Mouse (Mus musculus) forebrain, embryonic 11.5 days (tissue): ENCODE measurements around the gene Mki67. TPM values are rescaled to one million over a fixed set of nuclear protein-coding genes. Genes with fewer than 3 reads are reported as not detected.

Experiments used
- ATAC-seq: fragments of 200-750 bp; cut with Nextera tagmentation; replicated peaks from 2 replicates; pipeline ENCODE4 v1.8.0; 2017; ENCODE audit warnings: moderate TSS enrichment; ENCODE audit not compliant: low FRiP score
- DNase-seq: peaks from one replicate; pipeline ENCODE4 v3.0.0-alpha.2; 2017; ENCODE audit warnings: low spot score
- H3K27ac ChIP-seq: fragments of 300-500 bp; sonication (generic); 2 replicates; pipeline ENCODE4 v1.5.1; 2014; ENCODE audit warnings: low read depth, low read length
- H3K27me3 ChIP-seq: fragments of 300-500 bp; sonication (generic); 2 replicates; pipeline ENCODE4 v1.6.1; 2014; ENCODE audit warnings: mild to moderate bottlenecking, low read length, mixed read lengths; ENCODE audit not compliant: control insufficient read depth, insufficient read depth
- H3K36me3 ChIP-seq: fragments of 300-500 bp; sonication (generic); 2 replicates; pipeline ENCODE4 v1.6.1; 2014; ENCODE audit warnings: mild to moderate bottlenecking, low read length, moderate library complexity, mixed read lengths; ENCODE audit not compliant: control insufficient read depth, insufficient read depth
- H3K4me1 ChIP-seq: fragments of 300-500 bp; sonication (generic); replicated peaks from 2 replicates; pipeline ENCODE4 v1.6.1; 2014; ENCODE audit warnings: low read length, mixed read lengths; ENCODE audit not compliant: control insufficient read depth, insufficient read depth
- H3K4me2 ChIP-seq: fragments of 300-500 bp; sonication (generic); 2 replicates; pipeline ENCODE4 v1.6.1; 2014; ENCODE audit warnings: low read depth, mild to moderate bottlenecking, low read length, moderate library complexity, mixed read lengths; ENCODE audit not compliant: severe bottlenecking
- H3K4me3 ChIP-seq: fragments of 300-500 bp; sonication (generic); 2 replicates; pipeline ENCODE4 v1.5.1; 2014; ENCODE audit warnings: low read depth, low read length
- H3K9ac ChIP-seq: fragments of 300-500 bp; sonication (generic); 2 replicates; pipeline ENCODE4 v1.6.1; 2014; ENCODE audit warnings: low read length
- H3K9me3 ChIP-seq: fragments of 300-500 bp; sonication (generic); 2 replicates; pipeline ENCODE4 v1.6.1; 2016; ENCODE audit warnings: low read length, mixed read lengths; ENCODE audit not compliant: control insufficient read depth
- WGBS: fragments of 180-500 bp; shearing (Covaris S2); extraction: QIAGEN DNeasy Blood & Tissue Kit; methylation state at CpG from one replicate; pipeline ENCODE4 v1.1.7; 2014; 5-methylcytosine and 5-hydroxymethylcytosine counted together
- polyA plus RNA-seq: library from polyadenylated mRNA; unstranded; fragments of >200 nt; fragmentation: Nextera tagmentation; extraction: Ambion mirVana; gene quantifications from 2 replicates; pipeline ENCODE4 v1.2.1, GENCODE M21; 2014

Gene Mki67
- polyA plus RNA-seq, 1 experiment from 2014 or later: 76.5 TPM

DNA sequence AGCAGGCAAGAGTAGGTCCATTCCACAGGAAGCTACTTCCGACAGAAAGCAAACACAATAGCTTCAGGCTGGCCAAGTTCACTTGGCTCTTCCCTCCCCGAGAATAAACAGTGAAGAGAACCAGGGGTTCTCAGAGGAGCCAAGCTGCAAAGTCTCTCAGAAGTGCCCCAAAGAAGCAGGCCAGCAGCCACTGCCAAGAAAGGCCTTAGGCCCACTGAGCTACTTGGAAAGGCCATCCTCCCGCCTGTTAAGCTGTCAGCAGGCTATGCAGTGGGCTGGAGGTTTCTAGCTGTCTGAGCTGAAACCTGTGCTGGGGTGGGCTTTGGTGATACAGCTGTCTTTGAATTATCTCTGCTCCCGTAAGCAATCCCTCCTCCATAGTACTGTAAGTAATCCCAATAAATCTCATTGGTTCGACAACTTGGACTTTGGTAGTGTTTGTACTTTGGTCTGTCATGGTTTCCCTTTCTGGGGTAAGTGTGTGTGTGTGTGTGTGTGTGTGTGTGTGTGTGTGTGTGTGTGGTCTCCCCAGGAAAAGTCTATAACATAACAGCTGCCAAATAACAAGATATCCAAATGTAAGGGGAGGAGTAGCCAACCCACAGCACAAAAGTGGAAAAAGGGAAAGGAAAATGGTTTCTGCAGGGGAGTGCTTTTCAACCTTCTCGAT, 7.6 kb upstream of the Mki67 start:
- ATAC-seq (no peak), DNase-seq (no peak)
- WGBS: 77% methylated on average over 6 of the region's 6 CpGs
- Histone ChIP-seq H3K27me3 (no peaks in the 10 kb centered on the region), H3K36me3 (no peaks in the 10 kb centered on the region), H3K27ac (no peak overlapping the region), H3K4me2 (no peak overlapping the region), H3K4me3 (no peak overlapping the region), H3K4me1 (no peaks in the 10 kb centered on the region), H3K9ac (no peak overlapping the region), H3K9me3 (no peaks in the 10 kb centered on the region)

- Histone ChIP-seq H3K36me3 (no peaks in the 10 kb centered on the region), H3K27me3 (no peaks in the 10 kb centered on the region), H3K4me1 (no peaks in the 10 kb centered on the region), H3K4me3 (no peak overlapping the region), H3K4me2 (no peak overlapping the region), H3K9me3 (no peaks in the 10 kb centered on the region), H3K9ac (no peak overlapping the region), H3K27ac (no peak overlapping the region)
- ATAC-seq: no peak
- WGBS: 84% methylated on average over 6 of the region's 6 CpGs
- no peak for DNase-seq
Measured at GRCm38 (mm10) chr7:135722011-135722838, 6.1 kb upstream of the Mki67 start.

DNA sequence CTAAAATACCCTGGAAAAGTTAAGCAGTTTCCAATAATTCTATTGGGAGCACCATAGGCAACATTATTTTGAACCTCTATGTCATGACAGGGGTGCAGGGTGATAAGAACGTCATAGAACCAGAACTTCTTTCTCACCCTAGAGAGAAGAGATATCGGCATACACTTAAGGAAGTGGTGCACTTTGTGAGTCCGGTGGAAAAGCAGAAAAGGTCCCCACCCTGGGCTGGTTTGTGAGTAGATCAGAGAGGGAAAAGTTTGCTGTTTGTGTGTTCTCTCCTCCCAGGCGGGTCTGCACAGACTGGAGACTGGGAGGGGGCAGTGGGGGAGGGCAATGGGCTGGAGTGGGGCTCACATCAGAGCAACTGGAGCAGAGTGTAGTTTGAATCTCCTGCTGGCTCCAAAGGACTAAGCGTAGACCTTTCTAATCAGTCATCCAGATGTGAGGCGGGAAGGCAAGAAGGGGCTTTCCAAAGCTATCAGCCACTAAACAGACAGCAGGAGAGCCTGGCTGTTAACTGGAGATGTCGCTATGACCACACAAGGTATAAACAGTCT, 5.4 kb upstream of the Mki67 start:
- Histone ChIP-seq H3K36me3 (no peaks in the 10 kb centered on the region), H3K4me1 (0 out of 2 replicates have a peak, but pooled peaks cover 2% of the 10 kb centered on the region), H3K4me2 (no peak overlapping the region), H3K27ac (0 out of 2 replicates have a peak overlapping the region, but pooled peaks have one; percentile 34), H3K27me3 (no peaks in the 10 kb centered on the region), H3K9me3 (no peaks in the 10 kb centered on the region), H3K4me3 (no peak overlapping the region), H3K9ac (no peak overlapping the region)
- no peak for DNase-seq
- ATAC-seq: no peak
- 77% methylated on average over 7 of the region's 7 CpGs for WGBS

GRCm38 (mm10) chr7:135716968-135717557, 902 bp upstream of the Mki67 start:
- WGBS: 72% methylated on average over 7 of the region's 7 CpGs
- no peak for DNase-seq

GRCm38 (mm10) chr7:135716445-135716877, 300 bp upstream of the Mki67 start:
- H3K4me3 ChIP-seq: peak overlapping the region; percentile 94
- H3K9ac ChIP-seq: peak overlapping the region; percentile 98
- H3K36me3 ChIP-seq: no peaks in the 10 kb centered on the region
- peak overlapping the region; percentile 74 for H3K4me2 ChIP-seq
- under 1% methylated on average over 25 of the region's 28 CpGs for WGBS
- DNase-seq: peak; percentile 98
- H3K4me1 ChIP-seq: 0 out of 2 replicates have a peak, but pooled peaks cover 8% of the 10 kb centered on the region
- H3K27ac ChIP-seq: no peak overlapping the region
- H3K27me3 ChIP-seq: no peaks in the 10 kb centered on the region
- ATAC-seq: peak; percentile 98
- H3K9me3 ChIP-seq: no peaks in the 10 kb centered on the region

More at GRCm38 (mm10) chr7:135716968-135717557, 902 bp upstream of the Mki67 start:
- no peak for ATAC-seq
- Histone ChIP-seq H3K27me3 (no peaks in the 10 kb centered on the region), H3K4me2 (peak overlapping the region; percentile 74), H3K4me3 (peak overlapping the region; percentile 94), H3K27ac (no peak overlapping the region), H3K36me3 (no peaks in the 10 kb centered on the region), H3K9me3 (no peaks in the 10 kb centered on the region), H3K4me1 (0 out of 2 replicates have a peak, but pooled peaks cover 8% of the 10 kb centered on the region), H3K9ac (peak overlapping the region; percentile 17; the same call in 1 of the 2 replicates)

DNA sequence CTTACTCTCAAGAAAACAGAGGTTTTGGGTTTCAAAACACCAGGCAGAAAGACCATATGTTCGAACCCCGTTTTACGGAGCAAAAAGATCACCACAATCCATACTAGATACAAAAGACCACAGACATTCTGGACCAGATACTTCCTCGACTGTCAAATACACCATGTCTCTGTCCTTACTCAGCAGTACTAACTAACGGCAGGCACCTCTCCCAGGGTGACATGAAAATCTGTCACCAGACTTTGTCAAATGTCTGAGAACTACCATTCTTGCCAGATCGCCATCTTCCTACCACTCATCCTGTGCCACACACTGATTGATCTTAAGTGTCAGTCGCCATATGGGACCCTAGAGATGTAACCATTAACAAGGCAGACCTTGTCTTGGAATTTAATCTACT, 995 bp downstream of the Mki67 start:
- no peaks in the 10 kb centered on the region for H3K27me3 ChIP-seq
- DNase-seq (no peak), ATAC-seq (no peak)
- peak overlapping the region; percentile 98 for H3K9ac ChIP-seq
- H3K4me3 ChIP-seq: peak overlapping the region; percentile 94
- peak overlapping the region; percentile 74 for H3K4me2 ChIP-seq
- 4% methylated on average over 7 of the region's 7 CpGs for WGBS
- H3K9me3 ChIP-seq: no peaks in the 10 kb centered on the region
- no peaks in the 10 kb centered on the region; the same call in 1 of the 2 replicates for H3K36me3 ChIP-seq
- H3K4me1 ChIP-seq: 0 out of 2 replicates have a peak, but pooled peaks cover 8% of the 10 kb centered on the region
- no peak overlapping the region for H3K27ac ChIP-seq

DNA sequence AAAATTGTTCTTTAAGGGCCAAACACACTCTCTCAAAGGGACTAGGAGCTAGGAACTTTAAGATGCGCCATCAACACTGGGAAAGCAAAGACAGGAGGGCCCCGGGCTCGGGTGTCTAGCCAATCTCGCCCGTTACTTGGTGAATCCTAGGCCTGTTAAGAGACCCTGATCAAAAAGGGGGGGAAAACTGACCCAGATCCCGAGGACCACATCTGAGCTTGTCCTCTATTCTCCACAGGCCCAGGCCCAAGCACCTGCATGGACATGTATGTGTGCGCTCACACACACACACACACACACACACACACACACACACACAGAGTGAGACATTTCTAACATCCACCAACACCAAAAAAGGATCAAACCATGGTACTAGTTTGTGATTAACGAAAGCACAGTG, 2.8 kb downstream of the Mki67 start:
- no peaks in the 10 kb centered on the region for H3K9me3 ChIP-seq
- H3K27ac ChIP-seq: no peak overlapping the region
- WGBS: 77% methylated on average over 8 of the region's 8 CpGs
- DNase-seq (no peak), ATAC-seq (no peak)
- peak overlapping the region; percentile 74 for H3K4me2 ChIP-seq
- peak overlapping the region; percentile 94 for H3K4me3 ChIP-seq
- no peaks in the 10 kb centered on the region for H3K27me3 ChIP-seq
- H3K4me1 ChIP-seq: 0 out of 2 replicates have a peak, but pooled peaks cover 8% of the 10 kb centered on the region
- 0 out of 2 replicates have a peak overlapping the region, but pooled peaks have one; percentile 5 for H3K9ac ChIP-seq
- peaks cover 5% of the 10 kb centered on the region for H3K36me3 ChIP-seq

GRCm38 (mm10) chr7:135712534-135712933, 3.6 kb downstream of the Mki67 start:
- Histone ChIP-seq H3K27ac (no peak overlapping the region), H3K4me2 (no peak overlapping the region), H3K4me1 (0 out of 2 replicates have a peak, but pooled peaks cover 8% of the 10 kb centered on the region), H3K36me3 (peaks cover 10% of the 10 kb centered on the region), H3K27me3 (no peaks in the 10 kb centered on the region), H3K9me3 (no peaks in the 10 kb centered on the region), H3K4me3 (no peak overlapping the region), H3K9ac (no peak overlapping the region)
- no peak for ATAC-seq
- DNase-seq: no peak
- 86% methylated on average over 1 of the region's 1 CpGs for WGBS
